Mouse (Mus musculus): ENCODE results near the gene Ankdd1b. TPM values are rescaled to one million over a fixed set of nuclear protein-coding genes. Genes with fewer than 3 reads are reported as not detected.

The Ankdd1b gene
- polyA plus RNA-seq, 1 experiment = 0.33 TPM

DNA sequence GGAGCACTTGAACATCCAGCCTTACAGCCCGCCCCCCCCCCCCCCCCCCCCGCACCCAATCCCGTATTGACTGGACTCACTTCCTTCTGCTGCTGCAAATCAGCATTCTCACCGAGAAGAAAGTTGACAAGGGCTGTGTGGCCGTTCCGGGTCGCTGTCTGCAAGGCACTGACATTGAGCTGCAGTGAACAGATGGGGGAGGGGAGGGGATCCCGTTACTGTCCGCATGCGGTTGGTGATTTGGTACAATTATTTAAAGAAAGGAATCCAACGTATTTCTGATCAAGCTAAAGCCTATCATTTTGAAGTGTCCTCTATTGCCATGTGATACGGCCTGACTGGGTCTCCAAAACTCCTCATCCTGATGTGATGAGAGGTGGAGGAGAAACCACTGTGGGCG is 35.2 kb downstream of the Ankdd1b start:
- H3K27me3 ChIP-seq (ENCODE audit: control insufficient read depth, insufficient read depth, low read length) = no peaks in the 10 kb centered on the region
- no peak overlapping the region for H3K27ac ChIP-seq (ENCODE audit: insufficient read depth, low read length)
- no peaks in the 10 kb centered on the region; the same call in 1 of the 2 replicates for H3K4me1 ChIP-seq (ENCODE audit: control insufficient read depth, insufficient read depth, low read length)
- H3K4me3 ChIP-seq (replicated peaks; ENCODE audit: insufficient read depth, low read depth, low read length) = no peak overlapping the region
- TF ChIP-seq CTCF (IDR thresholded peaks at IDR 0.05; ENCODE audit: borderline replicate concordance, insufficient read depth, low read depth, low read length) (no peak), POLR2A (IDR thresholded peaks at IDR 0.05; ENCODE audit: borderline replicate concordance, insufficient read depth, low read length) (no peak)
- DNase-seq = no peak
- WGBS = 38% methylated on average over 13 of the region's 13 CpGs

DNA sequence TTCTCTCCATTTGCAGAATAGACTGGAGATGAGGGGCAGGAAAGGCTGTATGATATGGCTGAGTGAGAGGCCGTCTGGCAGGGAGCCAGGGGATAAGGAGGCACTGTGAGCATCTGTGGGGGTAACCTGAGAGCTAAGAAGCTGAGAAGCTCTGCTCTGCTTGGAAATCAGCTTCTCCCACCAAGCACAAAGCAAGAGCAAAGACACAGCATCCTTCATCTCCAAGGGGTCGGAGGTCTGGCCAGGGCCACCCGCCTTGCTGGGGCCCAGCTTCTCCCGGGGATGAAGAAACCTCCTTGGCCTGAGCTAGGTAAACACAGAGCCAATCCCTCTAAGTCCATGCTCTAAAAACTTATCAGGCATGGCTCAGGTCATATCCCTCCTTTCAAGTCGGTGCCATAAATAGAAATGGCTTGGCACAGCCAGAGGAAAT is 36.1 kb downstream of the Ankdd1b start:
- Histone ChIP-seq H3K27me3 (ENCODE audit: control insufficient read depth, insufficient read depth, low read length) (no peaks in the 10 kb centered on the region), H3K4me3 (replicated peaks; ENCODE audit: insufficient read depth, low read depth, low read length) (no peak overlapping the region), H3K4me1 (ENCODE audit: control insufficient read depth, insufficient read depth, low read length) (no peaks in the 10 kb centered on the region; the same call in 1 of the 2 replicates), H3K27ac (ENCODE audit: insufficient read depth, low read length) (no peak overlapping the region)
- no peak for DNase-seq
- 46% methylated on average over 5 of the region's 5 CpGs for WGBS
- TF ChIP-seq POLR2A (IDR thresholded peaks at IDR 0.05; ENCODE audit: borderline replicate concordance, insufficient read depth, low read length) = no peak
- no peak for TF ChIP-seq CTCF (IDR thresholded peaks at IDR 0.05; ENCODE audit: borderline replicate concordance, insufficient read depth, low read depth, low read length)

DNA sequence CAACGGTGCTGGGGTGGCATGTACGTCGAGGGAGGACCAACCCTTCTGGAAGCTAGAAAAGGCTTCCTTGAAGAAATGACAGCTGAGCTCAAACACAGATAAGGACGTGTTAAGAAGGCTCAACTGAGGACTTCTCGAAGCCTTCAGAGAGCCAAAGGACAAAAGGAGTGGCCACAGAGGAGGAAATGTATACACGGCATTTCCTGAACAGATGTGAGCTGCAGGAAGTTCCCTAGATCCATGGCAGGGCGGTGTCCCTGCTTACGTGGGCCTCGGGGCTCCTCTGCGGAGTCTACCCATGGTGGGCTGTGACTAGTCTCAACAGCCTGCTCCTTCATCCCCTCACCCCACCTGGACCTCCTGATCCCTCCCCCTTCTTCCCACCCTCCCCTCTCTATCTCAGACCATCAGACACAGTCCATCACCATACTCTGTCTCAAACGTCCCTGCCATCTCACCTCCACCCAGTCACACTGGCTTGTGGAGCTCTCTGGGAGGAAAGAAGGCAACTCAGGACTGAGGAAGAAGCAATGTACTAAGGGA is 37.3 kb downstream of the Ankdd1b start:
- no peaks in the 10 kb centered on the region for H3K27me3 ChIP-seq (ENCODE audit: control insufficient read depth, insufficient read depth, low read length)
- 86% methylated on average over 11 of the region's 11 CpGs for WGBS
- H3K4me1 ChIP-seq (ENCODE audit: control insufficient read depth, insufficient read depth, low read length) = no peaks in the 10 kb centered on the region; the same call in 1 of the 2 replicates
- no peak overlapping the region for H3K27ac ChIP-seq (ENCODE audit: insufficient read depth, low read length)
- no peak for TF ChIP-seq CTCF (IDR thresholded peaks at IDR 0.05; ENCODE audit: borderline replicate concordance, insufficient read depth, low read depth, low read length)
- TF ChIP-seq POLR2A (IDR thresholded peaks at IDR 0.05; ENCODE audit: borderline replicate concordance, insufficient read depth, low read length) = no peak
- H3K4me3 ChIP-seq (replicated peaks; ENCODE audit: insufficient read depth, low read depth, low read length) = no peak overlapping the region
- no peak for DNase-seq

DNA sequence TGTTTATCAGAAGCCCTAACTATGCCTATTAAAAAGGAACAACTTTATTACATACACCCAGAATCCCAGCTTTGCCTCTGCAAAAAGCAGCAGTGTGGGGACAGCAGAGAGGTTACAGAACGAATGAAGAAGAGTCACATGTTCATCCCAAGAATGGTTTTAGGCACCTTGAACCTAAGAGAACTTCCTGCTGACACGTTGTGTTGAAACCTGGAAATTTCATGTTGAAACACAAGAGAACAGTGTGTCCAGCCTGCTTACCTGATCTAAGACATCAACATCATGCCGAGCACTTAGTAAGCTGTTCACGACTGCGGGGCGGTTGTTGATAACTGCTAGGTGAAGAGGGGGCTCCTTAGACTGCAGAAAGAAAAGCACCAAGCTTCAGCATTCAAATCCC is 38.0 kb downstream of the Ankdd1b start:
- TF ChIP-seq POLR2A (IDR thresholded peaks at IDR 0.05; ENCODE audit: borderline replicate concordance, insufficient read depth, low read length) (no peak), CTCF (IDR thresholded peaks at IDR 0.05; ENCODE audit: borderline replicate concordance, insufficient read depth, low read depth, low read length) (no peak)
- H3K4me1 ChIP-seq (ENCODE audit: control insufficient read depth, insufficient read depth, low read length) = no peaks in the 10 kb centered on the region; the same call in 1 of the 2 replicates
- WGBS = 91% methylated on average over 6 of the region's 6 CpGs
- no peak overlapping the region for H3K4me3 ChIP-seq (replicated peaks; ENCODE audit: insufficient read depth, low read depth, low read length)
- H3K27ac ChIP-seq (ENCODE audit: insufficient read depth, low read length) = no peak overlapping the region
- no peaks in the 10 kb centered on the region for H3K27me3 ChIP-seq (ENCODE audit: control insufficient read depth, insufficient read depth, low read length)
- no peak for DNase-seq

DNA sequence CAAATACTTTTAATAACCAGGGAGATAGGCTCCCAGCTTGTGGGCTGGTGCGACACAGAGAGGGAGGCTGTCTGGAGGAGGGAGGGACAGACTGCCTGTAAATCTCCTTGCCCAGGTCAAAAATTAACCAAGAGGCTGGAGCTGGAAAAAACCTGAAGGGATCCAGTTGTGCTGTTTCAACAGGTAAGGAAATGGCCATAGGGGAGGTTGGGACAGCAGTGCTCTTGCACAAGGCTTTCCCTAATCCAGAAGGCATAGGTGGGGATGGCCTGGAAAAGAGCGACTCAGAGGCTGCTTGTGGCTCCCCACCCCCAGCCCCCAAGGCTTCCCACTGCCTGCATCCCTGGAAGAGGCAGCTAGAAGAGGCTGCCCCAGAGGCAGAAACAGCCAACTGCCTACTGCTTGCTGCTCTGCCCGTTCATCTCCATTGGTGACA is 38.6 kb downstream of the Ankdd1b start:
- Histone ChIP-seq H3K27ac (ENCODE audit: insufficient read depth, low read length) (no peak overlapping the region), H3K4me1 (ENCODE audit: control insufficient read depth, insufficient read depth, low read length) (no peaks in the 10 kb centered on the region; the same call in 1 of the 2 replicates), H3K4me3 (replicated peaks; ENCODE audit: insufficient read depth, low read depth, low read length) (no peak overlapping the region), H3K27me3 (ENCODE audit: control insufficient read depth, insufficient read depth, low read length) (no peaks in the 10 kb centered on the region)
- no peak for DNase-seq
- 73% methylated on average over 3 of the region's 3 CpGs for WGBS
- TF ChIP-seq CTCF (IDR thresholded peaks at IDR 0.05; ENCODE audit: borderline replicate concordance, insufficient read depth, low read depth, low read length) (no peak), POLR2A (IDR thresholded peaks at IDR 0.05; ENCODE audit: borderline replicate concordance, insufficient read depth, low read length) (no peak)

DNA sequence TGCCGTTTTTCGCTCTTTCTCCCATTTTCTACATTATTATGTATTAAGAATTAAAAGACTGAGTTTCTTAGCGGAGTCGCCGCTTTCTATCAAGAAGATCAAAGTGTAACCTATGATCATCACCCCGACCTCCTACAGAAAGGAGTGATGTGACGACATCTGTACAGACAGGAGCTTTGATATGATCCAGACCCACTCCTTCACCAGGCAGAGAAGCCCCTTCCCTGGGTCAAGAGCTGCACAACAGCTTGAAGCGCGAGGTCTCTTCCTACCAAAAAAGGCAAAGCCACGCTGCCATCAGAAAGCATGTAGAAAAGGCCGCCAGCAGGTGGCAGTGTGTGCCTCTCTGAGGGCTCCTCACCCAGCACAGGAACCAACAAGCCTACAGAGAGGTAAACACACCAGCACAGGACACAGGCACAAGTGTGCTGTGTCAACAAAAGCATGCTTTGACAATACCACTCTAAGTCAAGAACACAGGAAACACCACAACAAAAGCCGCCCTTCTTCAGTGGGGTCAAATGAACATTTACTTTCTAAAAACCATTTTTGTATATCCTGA is 39.3 kb downstream of the Ankdd1b start:
- no peak overlapping the region for H3K27ac ChIP-seq (ENCODE audit: insufficient read depth, low read length)
- H3K4me3 ChIP-seq (replicated peaks; ENCODE audit: insufficient read depth, low read depth, low read length) = no peak overlapping the region
- H3K4me1 ChIP-seq (ENCODE audit: control insufficient read depth, insufficient read depth, low read length) = no peaks in the 10 kb centered on the region; the same call in 1 of the 2 replicates
- WGBS = 43% methylated on average over 12 of the region's 12 CpGs
- TF ChIP-seq CTCF (IDR thresholded peaks at IDR 0.05; ENCODE audit: borderline replicate concordance, insufficient read depth, low read depth, low read length) (peak; percentile 91), POLR2A (IDR thresholded peaks at IDR 0.05; ENCODE audit: borderline replicate concordance, insufficient read depth, low read length) (no peak)
- H3K27me3 ChIP-seq (ENCODE audit: control insufficient read depth, insufficient read depth, low read length) = no peaks in the 10 kb centered on the region
- DNase-seq = peak; percentile 74 to 82

DNA sequence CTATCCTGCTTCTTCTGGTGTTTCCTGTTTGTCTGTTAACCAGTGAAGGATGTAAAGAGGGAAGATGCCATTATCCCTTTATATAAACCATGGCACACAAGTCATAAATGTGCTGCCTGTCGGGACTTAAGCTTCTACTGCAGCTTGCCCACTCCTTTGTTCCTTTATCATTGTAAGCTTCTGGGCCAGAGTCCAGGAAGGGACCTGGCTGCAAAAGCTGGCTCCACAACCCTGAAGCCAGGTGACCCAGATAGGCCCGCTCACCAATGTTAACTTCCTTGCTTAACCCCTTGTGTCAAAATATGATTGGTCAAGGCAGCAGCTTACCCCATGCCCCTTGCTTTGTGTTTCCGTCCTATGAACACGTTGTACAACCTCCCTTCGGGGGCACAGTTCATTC is 42.5 kb downstream of the Ankdd1b start:
- 47% methylated on average over 5 of the region's 5 CpGs for WGBS
- TF ChIP-seq CTCF (IDR thresholded peaks at IDR 0.05; ENCODE audit: borderline replicate concordance, insufficient read depth, low read depth, low read length) = no peak
- no peak for TF ChIP-seq POLR2A (IDR thresholded peaks at IDR 0.05; ENCODE audit: borderline replicate concordance, insufficient read depth, low read length)
- no peak overlapping the region for H3K27ac ChIP-seq (ENCODE audit: insufficient read depth, low read length)
- H3K4me1 ChIP-seq (ENCODE audit: control insufficient read depth, insufficient read depth, low read length) = no peaks in the 10 kb centered on the region
- no peaks in the 10 kb centered on the region for H3K27me3 ChIP-seq (ENCODE audit: control insufficient read depth, insufficient read depth, low read length)
- DNase-seq = no peak
- no peak overlapping the region for H3K4me3 ChIP-seq (replicated peaks; ENCODE audit: insufficient read depth, low read depth, low read length)

DNA sequence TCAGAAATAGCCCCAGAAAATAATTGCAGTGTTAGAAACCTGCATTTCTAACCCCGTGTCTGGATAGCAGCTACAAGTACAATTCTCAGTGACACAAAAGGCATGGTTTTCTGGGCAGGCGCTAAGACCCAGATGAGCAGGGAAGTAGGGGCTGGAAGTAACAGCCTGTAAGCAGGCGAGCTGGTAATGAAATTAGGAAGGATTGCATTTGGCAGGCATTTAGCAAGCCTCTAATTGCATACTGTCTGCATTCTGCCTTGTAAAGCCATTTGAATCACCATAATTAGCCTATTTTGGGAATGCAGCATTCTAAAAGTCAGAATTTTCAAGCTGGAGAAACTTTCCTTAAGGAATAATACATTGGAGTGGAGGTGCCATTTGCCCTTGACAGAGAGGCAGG is 45.0 kb downstream of the Ankdd1b start:
- H3K4me1 ChIP-seq (ENCODE audit: control insufficient read depth, insufficient read depth, low read length) = no peaks in the 10 kb centered on the region
- H3K27ac ChIP-seq (ENCODE audit: insufficient read depth, low read length) = no peak overlapping the region
- no peak for DNase-seq
- 66% methylated on average over 3 of the region's 3 CpGs for WGBS
- H3K27me3 ChIP-seq (ENCODE audit: control insufficient read depth, insufficient read depth, low read length) = no peaks in the 10 kb centered on the region
- no peak overlapping the region for H3K4me3 ChIP-seq (replicated peaks; ENCODE audit: insufficient read depth, low read depth, low read length)
- TF ChIP-seq CTCF (IDR thresholded peaks at IDR 0.05; ENCODE audit: borderline replicate concordance, insufficient read depth, low read depth, low read length) = no peak
- no peak for TF ChIP-seq POLR2A (IDR thresholded peaks at IDR 0.05; ENCODE audit: borderline replicate concordance, insufficient read depth, low read length)

Measured in cerebellum, adult 2 months (tissue).